Comparison of ENCODE assay signal across 8 mouse cellular contexts in the genomic region with DNA sequence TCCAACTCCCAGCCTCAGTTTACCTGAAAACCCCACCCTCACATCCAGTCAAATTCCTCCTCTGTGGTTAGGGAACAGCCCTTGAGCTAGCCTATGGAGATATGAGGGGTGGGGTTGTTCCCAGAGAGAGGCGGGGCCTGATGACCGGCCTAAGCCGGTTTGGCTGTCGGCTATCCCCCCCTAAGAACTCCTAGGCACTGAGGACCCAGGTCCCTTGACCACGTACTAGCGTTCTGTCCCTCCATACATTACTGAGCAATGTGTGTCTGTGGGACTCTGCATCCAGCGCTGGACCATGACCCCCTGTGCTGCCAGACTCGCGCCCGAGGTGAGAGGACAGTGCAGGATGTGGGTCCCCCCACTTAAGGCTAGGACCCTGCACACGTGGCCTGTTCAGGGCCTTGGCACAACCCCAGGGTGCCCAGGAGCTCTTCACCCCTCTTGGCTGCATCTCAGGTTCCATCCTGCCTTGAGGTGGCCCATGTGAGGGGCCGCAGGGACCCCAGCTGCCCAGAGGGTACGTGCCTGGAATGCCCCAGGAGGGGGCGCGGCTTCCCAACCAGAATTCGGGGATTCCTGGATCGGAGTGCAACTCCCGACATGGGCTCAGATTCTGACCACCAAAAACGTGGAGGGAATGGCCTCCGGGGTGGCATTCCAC. TPM values are rescaled to one million over a fixed set of nuclear protein-coding genes. Genes with fewer than 3 reads are reported as not detected.
DNase-seq lines count a peak whose midpoint lies in the region; ATAC-seq and TF ChIP-seq lines count a peak whose summit lies in the region.

No protein-coding gene starts in this region.

- peak; percentile 43 for ATAC-seq in forebrain, embryonic 11.5 days (replicated peaks; ENCODE audit: low FRiP score)
- ATAC-seq in intestine, embryonic 16.5 days = peak; percentile 49
- ATAC-seq in neural tube, embryonic 14.5 days (ENCODE audit: low read depth) = peak; percentile 25
- no peak for ATAC-seq in granulocyte monocyte progenitor cell, adult 5-6 weeks (replicated peaks; ENCODE audit: poor library complexity, severe bottlenecking)
- ATAC-seq in inflammation-experienced regulatory T-cells, adult 6 months = no peak

- 51% methylated on average over 20 of the region's 20 CpGs for WGBS in lung, adult 2 months
- 3% methylated on average over 20 of the region's 20 CpGs for WGBS in forebrain, embryonic 11.5 days
- WGBS in intestine, embryonic 16.5 days = 17% methylated on average over 20 of the region's 20 CpGs
- WGBS in neural tube, embryonic 14.5 days = 9% methylated on average over 20 of the region's 20 CpGs

- TF ChIP-seq POLR2A in lung, adult 2 months (IDR thresholded peaks at IDR 0.05; ENCODE audit: borderline replicate concordance, extremely low read depth, low read depth, low read length) = no peak

- no peaks in the 10 kb centered on the region for H3K36me3 ChIP-seq in forebrain, embryonic 11.5 days (ENCODE audit: control insufficient read depth, insufficient read depth, low read length)
- no peaks in the 10 kb centered on the region for H3K36me3 ChIP-seq in intestine, embryonic 16.5 days (ENCODE audit: control insufficient read depth, insufficient read depth, low read length)
- H3K36me3 ChIP-seq in neural tube, embryonic 14.5 days (ENCODE audit: control insufficient read depth, insufficient read depth, low read length) = no peaks in the 10 kb centered on the region

- peaks cover 21% of the 10 kb centered on the region for H3K4me1 ChIP-seq in lung, adult 2 months (ENCODE audit: control insufficient read depth, insufficient read depth, low read length)
- peaks cover 5% of the 10 kb centered on the region; the same call in 1 of the 2 replicates for H3K4me1 ChIP-seq in forebrain, embryonic 11.5 days (replicated peaks; ENCODE audit: control insufficient read depth, insufficient read depth, low read length)
- peaks cover 17% of the 10 kb centered on the region for H3K4me1 ChIP-seq in intestine, embryonic 16.5 days (ENCODE audit: control insufficient read depth, insufficient read depth, low read length)
- H3K4me1 ChIP-seq in neural tube, embryonic 14.5 days (ENCODE audit: control insufficient read depth, insufficient read depth, low read length) = no peaks in the 10 kb centered on the region

- H3K9me3 ChIP-seq in forebrain, embryonic 11.5 days (ENCODE audit: control insufficient read depth, low read length) = no peaks in the 10 kb centered on the region
- no peaks in the 10 kb centered on the region for H3K9me3 ChIP-seq in intestine, embryonic 16.5 days (ENCODE audit: control insufficient read depth, low read length)
- no peaks in the 10 kb centered on the region for H3K9me3 ChIP-seq in neural tube, embryonic 14.5 days (ENCODE audit: control insufficient read depth, low read length)

- H3K27ac ChIP-seq in forebrain, embryonic 11.5 days (ENCODE audit: low read depth, low read length) = no peak overlapping the region
- peak overlapping the region; percentile 54; the same call in 1 of the 2 replicates for H3K27ac ChIP-seq in intestine, embryonic 16.5 days (ENCODE audit: low read length)
- no peak overlapping the region for H3K27ac ChIP-seq in neural tube, embryonic 14.5 days (ENCODE audit: low read depth, low read length)

- H3K4me3 ChIP-seq in lung, adult 2 months (replicated peaks; ENCODE audit: extremely low read depth, low read depth, low read length) = no peak overlapping the region
- peak overlapping the region; percentile 21 for H3K4me3 ChIP-seq in forebrain, embryonic 11.5 days (ENCODE audit: low read depth, low read length)
- peak overlapping the region; percentile 24 for H3K4me3 ChIP-seq in intestine, embryonic 16.5 days (ENCODE audit: low read length)
- no peak overlapping the region for H3K4me3 ChIP-seq in neural tube, embryonic 14.5 days (ENCODE audit: low read depth, low read length)

- H3K9ac ChIP-seq in forebrain, embryonic 11.5 days (ENCODE audit: low read length) = peak overlapping the region; percentile 37
- H3K9ac ChIP-seq in intestine, embryonic 16.5 days (ENCODE audit: low read depth, low read length) = peak overlapping the region; percentile 63
- H3K9ac ChIP-seq in neural tube, embryonic 14.5 days (replicated peaks; ENCODE audit: low read depth, low read length) = no peak overlapping the region

- peak; percentile 28 for DNase-seq in lung, adult 2 months
- no peak for DNase-seq in lung, postnatal 14 days
- DNase-seq in forebrain, embryonic 11.5 days (ENCODE audit: low spot score) = peak; percentile 70
- no peak for DNase-seq in urinary bladder, postnatal 14 days (ENCODE audit: low spot score)

- peak overlapping the region; percentile 40 for H3K4me2 ChIP-seq in forebrain, embryonic 11.5 days (ENCODE audit: low read depth, low read length, severe bottlenecking)
- H3K4me2 ChIP-seq in intestine, embryonic 16.5 days (ENCODE audit: low read depth, low read length) = peak overlapping the region; percentile 46
- H3K4me2 ChIP-seq in neural tube, embryonic 14.5 days (ENCODE audit: low read depth, low read length) = 0 out of 2 replicates have a peak overlapping the region, but pooled peaks have one; percentile 4

- no peak for TF ChIP-seq CTCF in lung, adult 2 months (IDR thresholded peaks at IDR 0.05; ENCODE audit: insufficient read depth, low read length)

- peaks cover 11% of the 10 kb centered on the region for H3K27me3 ChIP-seq in forebrain, embryonic 11.5 days (ENCODE audit: control insufficient read depth, insufficient read depth, low read length)
- H3K27me3 ChIP-seq in intestine, embryonic 16.5 days (replicated peaks; ENCODE audit: control insufficient read depth, insufficient read depth, low read length) = no peaks in the 10 kb centered on the region; the same call in 1 of the 2 replicates
- H3K27me3 ChIP-seq in neural tube, embryonic 14.5 days (ENCODE audit: control insufficient read depth, insufficient read depth, low read length) = peaks cover 22% of the 10 kb centered on the region

RNA-seq across cellular contexts. Expression of gene Arhgap45, which starts 3.1 kb away (rescaled TPM):
- polyA plus RNA-seq in lung, adult 2 months (2012; rRNA removed) = 102 and 103 TPM in 2 replicates
- polyA plus RNA-seq in forebrain, embryonic 11.5 days (2014; fragmentation: Nextera tagmentation; extraction: Ambion mirVana) = 4.6 and 4.9 TPM in 2 replicates
- polyA plus RNA-seq in intestine, embryonic 16.5 days (2015; fragmentation: Nextera tagmentation; extraction: Ambion mirVana) = 6.0 and 7.3 TPM in 2 replicates
- polyA plus RNA-seq in neural tube, embryonic 14.5 days (2014; fragmentation: Nextera tagmentation; extraction: Ambion mirVana) = 0.83 and 1.8 TPM in 2 replicates
- 109 and 133 TPM in 2 replicates for total RNA-seq in granulocyte monocyte progenitor cell, adult 5-6 weeks (2014; fragmentation: Nextera tagmentation)
- 110 and 120 TPM in 2 replicates for total RNA-seq in granulocyte monocyte progenitor cell, adult 5-6 weeks (2017)
- 100 to 1,000 TPM; 242 to 254 (median 251) TPM for polyA plus RNA-seq in inflammation-experienced regulatory T-cells, adult 6 months (2017; shearing (Covaris generic))

RNA-seq across cellular contexts. Expression of gene Polr2e, which starts 20.0 kb away (rescaled TPM):
- polyA plus RNA-seq in lung, adult 2 months (2012; rRNA removed) = 199 and 208 TPM in 2 replicates
- polyA plus RNA-seq in forebrain, embryonic 11.5 days (2014; fragmentation: Nextera tagmentation; extraction: Ambion mirVana) = 217 and 243 TPM in 2 replicates
- 190 and 212 TPM in 2 replicates for polyA plus RNA-seq in intestine, embryonic 16.5 days (2015; fragmentation: Nextera tagmentation; extraction: Ambion mirVana)
- 138 and 145 TPM in 2 replicates for polyA plus RNA-seq in neural tube, embryonic 14.5 days (2014; fragmentation: Nextera tagmentation; extraction: Ambion mirVana)
- 96.6 and 105 TPM in 2 replicates for total RNA-seq in granulocyte monocyte progenitor cell, adult 5-6 weeks (2014; fragmentation: Nextera tagmentation)
- 79.7 and 86.7 TPM in 2 replicates for total RNA-seq in granulocyte monocyte progenitor cell, adult 5-6 weeks (2017)
- polyA plus RNA-seq in inflammation-experienced regulatory T-cells, adult 6 months (2017; shearing (Covaris generic)) = 100 to 1,000 TPM; 137 to 227 (median 211) TPM

RNA-seq across cellular contexts. Expression of gene Abca7, which starts 23.3 kb away (rescaled TPM):
- 31.4 and 38.2 TPM in 2 replicates for polyA plus RNA-seq in lung, adult 2 months (2012; rRNA removed)
- 3.4 and 3.9 TPM in 2 replicates for polyA plus RNA-seq in forebrain, embryonic 11.5 days (2014; fragmentation: Nextera tagmentation; extraction: Ambion mirVana)
- 3.3 and 3.4 TPM in 2 replicates for polyA plus RNA-seq in intestine, embryonic 16.5 days (2015; fragmentation: Nextera tagmentation; extraction: Ambion mirVana)
- 4.3 and 6.7 TPM in 2 replicates for polyA plus RNA-seq in neural tube, embryonic 14.5 days (2014; fragmentation: Nextera tagmentation; extraction: Ambion mirVana)
- total RNA-seq in granulocyte monocyte progenitor cell, adult 5-6 weeks (2014; fragmentation: Nextera tagmentation) = 23.0 and 28.8 TPM in 2 replicates
- total RNA-seq in granulocyte monocyte progenitor cell, adult 5-6 weeks (2017) = 14.7 and 16.0 TPM in 2 replicates
- 10 to 100 TPM; 10.7 to 14.2 (median 13.3) TPM for polyA plus RNA-seq in inflammation-experienced regulatory T-cells, adult 6 months (2017; shearing (Covaris generic))

RNA-seq across cellular contexts. Expression of gene Gpx4, which starts 27.4 kb away (rescaled TPM):
- 581 and 623 TPM in 2 replicates for polyA plus RNA-seq in lung, adult 2 months (2012; rRNA removed)
- polyA plus RNA-seq in forebrain, embryonic 11.5 days (2014; fragmentation: Nextera tagmentation; extraction: Ambion mirVana) = 506 and 516 TPM in 2 replicates
- 942 and 972 TPM in 2 replicates for polyA plus RNA-seq in intestine, embryonic 16.5 days (2015; fragmentation: Nextera tagmentation; extraction: Ambion mirVana)
- 512 and 546 TPM in 2 replicates for polyA plus RNA-seq in neural tube, embryonic 14.5 days (2014; fragmentation: Nextera tagmentation; extraction: Ambion mirVana)
- total RNA-seq in granulocyte monocyte progenitor cell, adult 5-6 weeks (2014; fragmentation: Nextera tagmentation) = 278 and 280 TPM in 2 replicates
- 397 and 420 TPM in 2 replicates for total RNA-seq in granulocyte monocyte progenitor cell, adult 5-6 weeks (2017)
- 100 to 1,000 TPM; 346 to 445 (median 381) TPM for polyA plus RNA-seq in inflammation-experienced regulatory T-cells, adult 6 months (2017; shearing (Covaris generic))

RNA-seq across cellular contexts. Expression of gene Cnn2, which starts 31.2 kb away (rescaled TPM):
- 387 and 395 TPM in 2 replicates for polyA plus RNA-seq in lung, adult 2 months (2012; rRNA removed)
- polyA plus RNA-seq in forebrain, embryonic 11.5 days (2014; fragmentation: Nextera tagmentation; extraction: Ambion mirVana) = 160 and 182 TPM in 2 replicates
- polyA plus RNA-seq in intestine, embryonic 16.5 days (2015; fragmentation: Nextera tagmentation; extraction: Ambion mirVana) = 226 and 245 TPM in 2 replicates
- polyA plus RNA-seq in neural tube, embryonic 14.5 days (2014; fragmentation: Nextera tagmentation; extraction: Ambion mirVana) = 9.9 and 40.0 TPM in 2 replicates
- total RNA-seq in granulocyte monocyte progenitor cell, adult 5-6 weeks (2014; fragmentation: Nextera tagmentation) = 50.6 and 57.5 TPM in 2 replicates
- 72.7 and 89.8 TPM in 2 replicates for total RNA-seq in granulocyte monocyte progenitor cell, adult 5-6 weeks (2017)
- polyA plus RNA-seq in inflammation-experienced regulatory T-cells, adult 6 months (2017; shearing (Covaris generic)) = 100 to 1,000 TPM; 672 to 989 (median 979) TPM

Comparison
In these comparisons a context has a peak if more than half of its experiments do, and no peak if none do; other contexts are left out.
1. DNase-seq: peak in lung, adult 2 months (single experiment) and forebrain, embryonic 11.5 days (single experiment); none in lung, postnatal 14 days (single experiment) and urinary bladder, postnatal 14 days (single experiment).
2. H3K4me3 ChIP-seq: peak in forebrain, embryonic 11.5 days (single experiment) and intestine, embryonic 16.5 days (single experiment); none in lung, adult 2 months (single experiment) and neural tube, embryonic 14.5 days (single experiment).
3. ATAC-seq: peak in forebrain, embryonic 11.5 days (single experiment), intestine, embryonic 16.5 days (single experiment) and neural tube, embryonic 14.5 days (single experiment); none in granulocyte monocyte progenitor cell, adult 5-6 weeks (single experiment) and inflammation-experienced regulatory T-cells, adult 6 months (single experiment).
4. RNA of gene Arhgap45, which starts 3.1 kb away (polyA plus RNA-seq): 242 to 254 TPM in inflammation-experienced regulatory T-cells, adult 6 months and 102 to 103 TPM in lung, adult 2 months; 6.0 to 7.3 TPM in intestine, embryonic 16.5 days, 4.6 to 4.9 TPM in forebrain, embryonic 11.5 days and 0.83 to 1.8 TPM in neural tube, embryonic 14.5 days; every median in the first group is over 10 times any median in the second.
5. Peak in every context shown above with its lines, with median percentiles within 50 percentile points of each other: H3K4me2 ChIP-seq.